Mouse (Mus musculus) MEL (cell line): ENCODE results near the gene Ptpro.

Experiments
- BHLHE40 ChIP-seq: IDR thresholded peaks from 2 replicates; pipeline ENCODE4 v1.6.1; 2012; ENCODE audit warnings: low read depth, mild to moderate bottlenecking, inconsistent platforms, low read length, improper control_type of control experiment, borderline replicate concordance
- CTCF ChIP-seq, 3 experiments: IDR thresholded peaks in 2 of 3; conservative IDR thresholded peaks in 1 of 3; 2 replicates each; pipeline ENCODE4 v1.5.1; 2011 to 2012; ENCODE audit warnings: low read length in 3 of 3, low read depth in 2 of 3, mild to moderate bottlenecking in 2 of 3, improper control_type of control experiment in 1 of 3, inconsistent platforms in 1 of 3, mixed read lengths in 1 of 3, moderate library complexity in 1 of 3; ENCODE audit not compliant: control insufficient read depth in 1 of 3, insufficient read depth in 1 of 3, poor library complexity in 1 of 3, severe bottlenecking in 1 of 3
- EP300 ChIP-seq, 2 experiments: IDR thresholded peaks; 2 replicates each; pipeline ENCODE4 v1.6.1; 2011; ENCODE audit warnings: improper control_type of control experiment in 2 of 2, low read length in 2 of 2, low read depth in 1 of 2, mild to moderate bottlenecking in 1 of 2
- GATA1 ChIP-seq: IDR thresholded peaks from 2 replicates; pipeline ENCODE4 v1.6.1; 2011; ENCODE audit warnings: low read depth, low read length, improper control_type of control experiment
- MAFK ChIP-seq: IDR thresholded peaks from 2 replicates; pipeline ENCODE4 v1.6.1; 2011; ENCODE audit warnings: low read depth, mild to moderate bottlenecking, low read length, improper control_type of control experiment, borderline replicate concordance
- MAZ ChIP-seq: IDR thresholded peaks from 2 replicates; pipeline ENCODE4 v1.6.1; 2012; ENCODE audit warnings: low read depth, mild to moderate bottlenecking, inconsistent platforms, low read length, improper control_type of control experiment
- MEF2A ChIP-seq: IDR thresholded peaks from 2 replicates; pipeline ENCODE4 v1.6.1; 2014; ENCODE audit warnings: low read depth, mild to moderate bottlenecking, inconsistent platforms, low read length, improper control_type of control experiment; ENCODE audit not compliant: poor library complexity, insufficient replicate concordance, severe bottlenecking; ENCODE audit errors: extremely low read depth
- NRF1 ChIP-seq: IDR thresholded peaks from 2 replicates; pipeline ENCODE4 v1.6.1; 2014; ENCODE audit warnings: low read depth, mild to moderate bottlenecking, inconsistent platforms, low read length, improper control_type of control experiment, moderate library complexity; ENCODE audit not compliant: poor library complexity, insufficient read depth, severe bottlenecking
- POLR2A ChIP-seq, 2 experiments: IDR thresholded peaks; 2 replicates each; pipeline ENCODE4 v1.6.1; 2011 to 2012; ENCODE audit warnings: low read length in 2 of 2, mild to moderate bottlenecking in 2 of 2, control low read depth in 1 of 2, improper control_type of control experiment in 1 of 2, low read depth in 1 of 2, moderate library complexity in 1 of 2; ENCODE audit not compliant: control insufficient read depth in 1 of 2, insufficient read depth in 1 of 2, poor library complexity in 1 of 2
- POLR2AphosphoS2 ChIP-seq: IDR thresholded peaks from 2 replicates; pipeline ENCODE4 v1.6.1; 2011; ENCODE audit warnings: low read length, improper control_type of control experiment
- RCOR1 ChIP-seq: IDR thresholded peaks from 2 replicates; pipeline ENCODE4 v1.6.1; 2012; ENCODE audit warnings: low read depth, mild to moderate bottlenecking, inconsistent platforms, low read length, improper control_type of control experiment
- TAL1 ChIP-seq: IDR thresholded peaks from 2 replicates; pipeline ENCODE4 v1.6.1; 2012; ENCODE audit warnings: mild to moderate bottlenecking, inconsistent platforms, low read length, moderate library complexity, mixed read lengths
- USF1 ChIP-seq: IDR thresholded peaks from 2 replicates; pipeline ENCODE4 v1.6.1; 2014; ENCODE audit warnings: low read depth, mild to moderate bottlenecking, inconsistent platforms, low read length, improper control_type of control experiment, moderate library complexity

DNA sequence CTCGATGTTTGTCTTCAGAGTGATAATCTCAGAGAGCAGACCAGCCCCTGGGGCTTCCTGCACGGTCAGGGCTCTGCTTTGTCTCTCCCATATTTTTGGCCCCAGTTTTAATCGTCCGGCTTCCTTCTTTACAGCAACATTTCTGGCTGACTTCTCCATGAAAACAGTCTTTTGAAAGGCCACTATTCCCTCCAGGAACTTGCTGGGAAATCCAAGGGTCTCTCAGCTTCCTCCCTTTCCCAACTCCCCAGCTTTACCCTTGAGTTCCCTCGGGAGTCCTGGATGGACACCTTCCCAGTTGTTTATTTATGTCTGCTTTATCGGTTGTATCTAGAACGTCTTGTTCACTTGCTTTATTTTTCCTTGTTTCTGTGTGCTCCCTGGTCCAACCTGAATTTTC is 205.1 kb downstream of the Ptpro start:
- TF ChIP-seq MEF2A (no peak), EP300 (IDR thresholded peaks at IDR 0.05; ENCODE audit: low read depth in 1 of 2, low read length in 2 of 2) (no peak), RCOR1 (no peak), CTCF (IDR thresholded peaks at IDR 0.05 in 2 of 3, conservative IDR thresholded peaks at IDR 0.05 in 1 of 3; ENCODE audit: control insufficient read depth in 1 of 3, insufficient read depth in 1 of 3, low read depth in 2 of 3, low read length in 3 of 3, poor library complexity in 1 of 3, severe bottlenecking in 1 of 3) (no peak), TAL1 (no peak), GATA1 (no peak), BHLHE40 (no peak), NRF1 (no peak), MAZ (no peak), POLR2A (IDR thresholded peaks at IDR 0.05; ENCODE audit: control insufficient read depth in 1 of 2, insufficient read depth in 1 of 2, low read depth in 1 of 2, low read length in 2 of 2, poor library complexity in 1 of 2) (no peak), USF1 (no peak), POLR2AphosphoS2 (no peak), MAFK (no peak)
